Mouse (Mus musculus) myocyte (in vitro differentiated cells): ENCODE data around the gene Kmt5c.

Source experiments
- MAX ChIP-seq: IDR thresholded peaks from one replicate; pipeline ENCODE4 v1.6.1; 2011; ENCODE audit warnings: low read depth, mild to moderate bottlenecking, control low read depth
- MYOD1 ChIP-seq, 3 experiments: IDR thresholded peaks; one replicate each; pipeline ENCODE4 v1.6.1; 2011; ENCODE audit warnings: control low read depth in 2 of 3, low read depth in 2 of 3, mild to moderate bottlenecking in 2 of 3, moderate library complexity in 1 of 3; ENCODE audit not compliant: insufficient read length in 2 of 3, control insufficient read depth in 1 of 3
- POLR2A ChIP-seq: IDR thresholded peaks from one replicate; pipeline ENCODE4 v1.6.1; 2011; ENCODE audit warnings: low read depth, mild to moderate bottlenecking, control low read depth, moderate library complexity; ENCODE audit not compliant: insufficient read length
- POLR2AphosphoS2 ChIP-seq: IDR thresholded peaks from one replicate; pipeline ENCODE4 v1.6.1; 2011; ENCODE audit warnings: low read depth, control low read depth; ENCODE audit not compliant: insufficient read length
- SRF ChIP-seq: IDR thresholded peaks from one replicate; pipeline ENCODE4 v1.6.1; 2011; ENCODE audit warnings: low read depth; ENCODE audit not compliant: control insufficient read depth, insufficient read length
- TCF12 ChIP-seq: IDR thresholded peaks from one replicate; pipeline ENCODE4 v1.6.1; 2011; ENCODE audit warnings: mild to moderate bottlenecking, control low read depth; ENCODE audit not compliant: poor library complexity, insufficient read depth, severe bottlenecking
- USF1 ChIP-seq: IDR thresholded peaks from one replicate; pipeline ENCODE4 v1.6.1; 2011; ENCODE audit warnings: low read depth, mild to moderate bottlenecking, control low read depth, moderate library complexity

DNA sequence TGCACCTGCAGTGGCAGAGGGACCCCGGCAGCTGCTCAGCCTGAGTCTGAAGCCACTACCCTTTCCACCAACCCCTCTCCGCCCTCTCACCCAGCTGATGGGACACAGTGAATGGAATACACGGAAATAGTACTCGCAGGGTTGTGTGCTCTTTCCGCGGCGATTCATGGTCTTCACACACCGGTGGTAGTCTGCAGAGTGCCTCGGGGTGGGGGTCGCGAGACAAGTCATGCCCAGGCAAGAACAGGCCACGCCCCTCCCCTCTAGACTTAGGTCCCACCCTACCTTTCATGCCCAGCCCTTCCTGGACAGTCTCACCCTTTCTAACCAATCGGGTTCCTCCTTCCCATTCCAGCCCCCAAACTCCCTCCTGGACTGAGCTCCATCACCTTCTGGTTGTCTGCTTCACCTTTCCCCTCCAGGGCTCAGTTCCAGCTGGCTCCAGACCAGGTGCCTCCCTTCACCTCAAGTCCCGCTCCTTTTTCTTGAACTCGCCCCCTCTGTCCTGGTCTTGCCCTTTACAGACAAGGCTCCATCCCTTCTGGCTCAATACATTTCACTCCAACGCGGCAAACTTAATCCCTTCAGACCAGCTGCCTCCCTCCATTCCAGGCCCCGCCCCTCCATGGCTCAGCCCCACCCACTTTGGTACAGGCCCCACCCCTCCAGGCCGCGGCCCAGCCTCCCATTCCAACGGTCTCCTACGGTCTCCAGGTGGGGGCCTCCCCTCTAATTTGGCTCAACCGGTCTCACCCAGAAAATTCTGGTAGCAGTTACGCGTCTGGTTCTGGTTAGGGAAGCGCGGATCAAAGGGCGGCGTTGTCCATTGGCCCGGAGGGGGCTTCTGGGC, 12.3 kb downstream of the Kmt5c start:
- TF ChIP-seq TCF12 (no peak), POLR2A (no peak), MAX (no peak), POLR2AphosphoS2 (no peak), SRF (no peak), USF1 (no peak), MYOD1 (IDR thresholded peaks at IDR 0.05; ENCODE audit: control insufficient read depth in 1 of 3, insufficient read length in 2 of 3, low read depth in 2 of 3) (no peak)
